Mouse (Mus musculus) neural tube, embryonic 15.5 days (tissue): ENCODE data around the gene Tcstv3. TPM values are rescaled to one million over a fixed set of nuclear protein-coding genes. Genes with fewer than 3 reads are reported as not detected.
"Not testable (repeated sequence)": the region's sequence is repeated elsewhere in the genome, so short reads cannot be mapped to it uniquely, and the experiment has no call there.

Experiments
- ATAC-seq: fragments of 200-750 bp; cut with Nextera tagmentation; 2 replicates; pipeline ENCODE4 v1.8.0; 2017; ENCODE audit warnings: mild to moderate bottlenecking, moderate TSS enrichment, moderate library complexity; ENCODE audit not compliant: low FRiP score
- H3K27ac ChIP-seq: fragments of 300-500 bp; sonication (generic); replicated peaks from 2 replicates; pipeline ENCODE4 v1.5.1; 2015; ENCODE audit warnings: mild to moderate bottlenecking, inconsistent platforms
- H3K27me3 ChIP-seq: fragments of 300-500 bp; sonication (generic); replicated peaks from 2 replicates; pipeline ENCODE4 v1.6.1; 2015; ENCODE audit warnings: inconsistent platforms
- H3K36me3 ChIP-seq: fragments of 300-500 bp; sonication (generic); 2 replicates; pipeline ENCODE4 v1.6.1; 2015; ENCODE audit warnings: inconsistent platforms
- H3K4me1 ChIP-seq: fragments of 300-500 bp; sonication (generic); 2 replicates; pipeline ENCODE4 v1.6.1; 2015; ENCODE audit warnings: inconsistent platforms
- H3K4me2 ChIP-seq: fragments of 300-500 bp; sonication (generic); 2 replicates; pipeline ENCODE4 v1.6.1; 2015; ENCODE audit warnings: inconsistent platforms, mild to moderate bottlenecking, moderate library complexity
- H3K4me3 ChIP-seq: fragments of 300-500 bp; sonication (generic); replicated peaks from 2 replicates; pipeline ENCODE4 v1.5.1; 2015; ENCODE audit warnings: mild to moderate bottlenecking, inconsistent platforms
- H3K9ac ChIP-seq: fragments of 300-500 bp; sonication (generic); replicated peaks from 2 replicates; pipeline ENCODE4 v1.6.1; 2015; ENCODE audit warnings: mild to moderate bottlenecking, inconsistent platforms
- H3K9me3 ChIP-seq: fragments of 300-500 bp; sonication (generic); replicated peaks from 2 replicates; pipeline ENCODE4 v1.6.1; 2016; ENCODE audit warnings: inconsistent platforms
- WGBS: fragments of 180-500 bp; shearing (Covaris S2); methylation state at CpG from one replicate; pipeline ENCODE4 v1.1.7; 2015; ENCODE audit warnings: mixed read lengths; 5-methylcytosine and 5-hydroxymethylcytosine counted together
- polyA plus RNA-seq: library from polyadenylated mRNA; unstranded; fragments of >200 nt; fragmentation: Nextera tagmentation; extraction: Ambion mirVana; gene quantifications from 2 replicates; pipeline ENCODE4 v1.2.1, GENCODE M21; 2015

Gene Tcstv3
- polyA plus RNA-seq, result not detected in 2 replicates

DNA sequence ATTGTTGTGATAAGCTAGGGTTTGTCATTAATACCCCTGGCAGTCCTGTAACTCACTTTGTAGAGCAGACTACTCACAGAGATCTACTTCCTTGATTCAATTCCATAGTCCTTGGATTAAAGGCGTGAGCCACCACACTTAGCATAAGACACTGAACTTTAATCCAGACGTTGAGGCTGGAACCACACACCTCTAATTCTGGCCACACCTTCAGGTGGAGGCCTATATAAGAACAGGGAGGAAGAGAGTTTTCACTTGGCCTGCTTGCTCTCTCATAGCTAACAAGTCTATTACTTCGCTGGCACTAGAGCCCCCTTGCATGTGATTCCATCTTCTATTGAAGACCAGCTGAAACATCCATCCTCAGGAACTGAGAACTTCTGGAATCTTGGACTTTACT, at the start of gene Tcstv3:
Gene Tcstv3 (plus strand): TSS at position 301 of the 400 bp plus-strand sequence.
- not testable (repeated sequence) for H3K27ac ChIP-seq, H3K27me3 ChIP-seq, H3K9me3 ChIP-seq, H3K9ac ChIP-seq, ATAC-seq, H3K4me3 ChIP-seq, H3K4me2 ChIP-seq, H3K36me3 ChIP-seq, H3K4me1 ChIP-seq
- 72% methylated on average over 3 of the region's 3 CpGs for WGBS

DNA sequence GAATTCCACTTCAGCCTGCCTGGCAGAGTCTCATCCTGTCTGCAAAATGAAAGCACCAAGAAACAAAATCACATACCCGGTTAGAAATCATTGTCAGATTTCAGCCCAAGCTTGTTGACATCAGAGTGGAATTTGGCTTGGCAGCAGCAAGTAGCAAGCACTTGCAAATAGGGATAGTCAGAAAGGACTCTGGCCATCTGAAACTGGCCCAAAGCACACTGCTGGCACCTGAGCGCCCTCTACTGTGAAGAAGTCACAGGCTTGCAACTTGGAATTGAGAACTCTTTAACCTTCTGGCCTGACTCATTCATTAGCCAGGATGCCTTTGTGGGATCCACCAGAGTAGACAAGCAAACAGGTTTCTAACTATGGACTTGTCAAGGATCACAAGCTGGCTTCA, 38.8 kb upstream of the Tcstv3 start:
- H3K4me2 ChIP-seq, H3K9me3 ChIP-seq, H3K4me1 ChIP-seq, H3K4me3 ChIP-seq, H3K27me3 ChIP-seq, H3K9ac ChIP-seq, H3K27ac ChIP-seq, H3K36me3 ChIP-seq, ATAC-seq: not testable (repeated sequence)
- 26% methylated on average over 2 of the region's 2 CpGs for WGBS

DNA sequence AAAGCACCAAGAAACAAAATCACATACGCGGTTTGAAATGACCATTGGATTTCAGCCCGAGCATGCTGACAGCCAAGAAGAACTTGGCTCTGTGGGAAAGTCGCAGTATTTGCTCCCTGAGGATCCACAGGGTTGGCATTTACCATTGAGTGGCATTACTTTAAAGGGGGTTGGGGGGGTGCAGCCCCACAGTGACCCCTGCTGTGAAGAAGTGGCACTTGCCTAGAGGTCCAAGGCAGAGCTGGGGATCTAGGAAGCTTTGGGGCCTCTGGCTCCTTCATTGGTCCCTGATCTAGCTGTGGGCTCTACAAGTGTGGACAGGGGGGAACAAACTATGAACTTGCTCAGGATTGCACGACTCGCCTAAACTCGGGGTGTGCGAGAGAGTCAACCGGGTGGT, 37.9 kb upstream of the Tcstv3 start:
- 94% methylated on average over 9 of the region's 9 CpGs for WGBS
- H3K4me2 ChIP-seq, result no peak overlapping the region
- no peaks in the 10 kb centered on the region for H3K27me3 ChIP-seq
- H3K36me3 ChIP-seq, result no peaks in the 10 kb centered on the region
- no peak for ATAC-seq
- H3K4me3 ChIP-seq, result no peak overlapping the region
- H3K27ac ChIP-seq, result no peak overlapping the region
- no peaks in the 10 kb centered on the region for H3K9me3 ChIP-seq
- no peaks in the 10 kb centered on the region for H3K4me1 ChIP-seq
- no peak overlapping the region for H3K9ac ChIP-seq

DNA sequence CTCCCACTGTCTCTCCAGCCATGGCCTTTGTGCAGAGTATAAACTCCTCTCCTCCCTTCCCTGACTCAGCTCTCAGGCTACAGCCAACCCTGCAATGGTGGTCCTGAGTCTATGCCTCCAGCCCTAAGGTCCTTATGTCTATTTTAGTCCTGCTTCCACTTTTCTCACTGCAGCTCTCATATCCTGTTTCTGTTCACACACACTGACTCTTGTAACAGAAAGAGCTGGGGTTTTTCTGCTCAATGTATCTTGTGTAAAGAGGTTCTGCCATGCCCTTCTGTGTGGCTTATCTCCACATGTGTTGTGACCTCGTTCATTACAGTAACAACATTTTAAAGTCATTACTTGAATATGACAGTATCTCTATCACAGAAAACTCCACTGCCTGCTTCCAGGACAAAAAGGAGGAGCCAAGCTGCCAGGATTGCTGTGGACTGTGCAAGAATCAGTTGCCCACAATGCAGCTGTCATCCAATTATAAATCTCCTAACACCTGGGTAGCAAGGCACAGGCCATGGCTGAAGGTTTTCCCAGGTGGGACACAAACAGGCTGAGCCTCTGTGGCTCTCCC, 17.3 kb upstream of the Tcstv3 start:
- Histone ChIP-seq H3K4me2 (no peak overlapping the region), H3K9me3 (0 out of 2 replicates have a peak, but pooled peaks cover 2% of the 10 kb centered on the region), H3K4me3 (no peak overlapping the region)

DNA sequence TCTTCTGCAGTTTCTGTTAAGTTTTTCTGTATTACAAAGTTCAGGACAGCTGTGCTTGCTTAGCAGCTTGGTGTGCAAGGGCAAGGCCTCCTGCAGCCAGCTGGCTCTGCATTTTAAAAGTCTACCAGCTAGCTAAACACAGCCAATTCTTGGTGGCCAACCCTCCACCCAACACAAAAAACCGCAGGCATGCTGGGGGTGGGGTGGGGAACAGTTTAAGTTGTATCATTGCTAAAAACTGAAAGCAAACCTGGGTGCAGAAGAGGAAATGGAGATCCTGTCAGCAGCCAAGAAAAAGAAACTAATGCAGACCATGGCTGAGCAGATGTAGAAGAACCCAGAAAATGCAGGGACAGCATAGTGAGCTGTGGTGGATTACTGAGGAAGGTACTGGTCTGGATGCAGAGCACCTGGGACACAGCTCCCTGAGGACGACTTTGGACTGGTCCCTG, 16.7 kb upstream of the Tcstv3 start, which contains the start of gene BC147527:
Gene BC147527 (plus strand): TSS at position 402 of the 452 bp plus-strand sequence.
- H3K4me1 ChIP-seq, result no peaks in the 10 kb centered on the region
- no peaks in the 10 kb centered on the region for H3K27me3 ChIP-seq
- H3K36me3 ChIP-seq, result no peaks in the 10 kb centered on the region
- ATAC-seq, result no peak
- no peak within 1 kb of the TSS for H3K27ac ChIP-seq
- H3K4me3 ChIP-seq, result no peak within 1 kb of the TSS
- no peak within 1 kb of the TSS for H3K4me2 ChIP-seq
- H3K9me3 ChIP-seq, result 0 out of 2 replicates have a peak, but pooled peaks cover 2% of the 10 kb centered on the region
- 62% methylated on average over 2 of the region's 2 CpGs for WGBS
- no peak within 1 kb of the TSS for H3K9ac ChIP-seq

More for the DNA sequence above, 17.3 kb upstream of the Tcstv3 start:
- no peaks in the 10 kb centered on the region for H3K36me3 ChIP-seq
- H3K9ac ChIP-seq, result no peak overlapping the region
- 82% methylated on average over 1 of the region's 1 CpGs for WGBS
- H3K27me3 ChIP-seq, result no peaks in the 10 kb centered on the region
- no peak overlapping the region for H3K27ac ChIP-seq
- H3K4me1 ChIP-seq, result no peaks in the 10 kb centered on the region
- no peak for ATAC-seq

DNA sequence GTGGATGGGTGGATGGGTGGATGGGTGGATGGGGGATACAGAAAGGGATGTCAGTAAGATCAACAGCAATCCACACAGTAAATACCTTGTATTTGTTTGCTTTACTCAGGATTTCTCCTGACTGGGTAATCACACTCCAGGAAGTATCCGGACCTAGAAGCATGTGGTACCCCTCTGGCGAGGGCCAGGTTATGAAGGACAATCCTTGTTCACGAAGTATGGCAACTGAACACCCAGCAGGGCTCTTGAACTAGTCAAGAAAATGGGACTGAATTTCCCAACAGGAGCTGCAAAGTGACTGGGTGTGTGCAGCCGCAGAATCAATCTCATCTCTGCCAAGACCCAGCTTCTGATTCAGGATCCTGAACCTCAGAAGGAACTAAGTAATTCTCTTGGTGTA, 15.8 kb upstream of the Tcstv3 start:
- Histone ChIP-seq H3K27me3 (no peaks in the 10 kb centered on the region), H3K4me1 (no peaks in the 10 kb centered on the region)
- ATAC-seq, result no peak

DNA sequence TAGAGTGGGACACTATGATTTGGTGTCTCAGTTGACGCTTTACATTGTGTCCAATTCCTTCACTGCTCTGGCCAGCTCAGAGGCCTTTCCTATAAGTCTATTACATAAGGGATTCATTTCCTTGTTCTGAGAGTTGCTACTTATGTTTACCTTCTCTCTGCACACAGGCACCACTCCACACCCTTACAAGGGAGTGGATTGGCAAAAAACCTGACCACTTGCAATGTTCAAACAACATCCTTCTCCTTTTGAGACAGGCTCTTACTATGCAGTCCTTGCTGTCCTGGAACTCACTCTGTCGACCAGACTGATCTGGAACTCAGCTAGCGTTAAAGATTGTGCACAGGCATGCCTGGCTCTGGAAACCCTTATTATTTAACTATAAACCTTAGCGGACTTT, 5.9 kb upstream of the Tcstv3 start:
- Histone ChIP-seq H3K4me1 (no peaks in the 10 kb centered on the region), H3K9ac (no peak overlapping the region), H3K4me3 (no peak overlapping the region), H3K36me3 (no peaks in the 10 kb centered on the region), H3K4me2 (no peak overlapping the region), H3K27me3 (no peaks in the 10 kb centered on the region), H3K9me3 (no peaks in the 10 kb centered on the region), H3K27ac (no peak overlapping the region)
- no peak for ATAC-seq
- WGBS, result 84% methylated on average over 4 of the region's 4 CpGs

More for the DNA sequence above, 15.8 kb upstream of the Tcstv3 start:
- Histone ChIP-seq H3K4me2 (no peak overlapping the region), H3K36me3 (no peaks in the 10 kb centered on the region), H3K9ac (no peak overlapping the region), H3K4me3 (no peak overlapping the region), H3K27ac (no peak overlapping the region), H3K9me3 (0 out of 2 replicates have a peak, but pooled peaks cover 2% of the 10 kb centered on the region)
- WGBS, result 83% methylated on average over 4 of the region's 4 CpGs

DNA sequence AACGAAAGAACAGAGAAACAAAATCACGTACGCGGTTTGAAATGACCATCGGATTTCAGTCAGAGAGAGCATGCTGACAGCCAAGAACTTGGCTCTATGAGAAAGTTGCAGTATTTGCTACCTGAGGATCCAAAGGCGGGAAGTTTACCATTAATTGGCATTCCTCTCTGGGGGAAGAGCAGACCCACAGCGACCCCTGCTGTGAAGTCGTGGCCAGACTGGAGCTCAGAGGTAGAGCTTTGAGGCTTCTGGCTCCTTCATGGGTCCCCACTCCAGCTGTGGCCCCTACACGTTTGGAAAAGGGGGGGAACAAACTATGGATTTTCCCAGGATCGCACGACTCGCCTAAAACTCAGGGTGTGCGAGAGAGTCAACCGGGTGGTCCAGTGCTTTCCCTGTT, 3.1 kb upstream of the Tcstv3 start:
- 49% methylated on average over 14 of the region's 14 CpGs for WGBS
- Histone ChIP-seq H3K27me3 (no peaks in the 10 kb centered on the region), H3K4me1 (no peaks in the 10 kb centered on the region), H3K36me3 (no peaks in the 10 kb centered on the region), H3K27ac (no peak overlapping the region), H3K9ac (no peak overlapping the region), H3K9me3 (no peaks in the 10 kb centered on the region), H3K4me2 (no peak overlapping the region), H3K4me3 (no peak overlapping the region)
- ATAC-seq, result no peak

DNA sequence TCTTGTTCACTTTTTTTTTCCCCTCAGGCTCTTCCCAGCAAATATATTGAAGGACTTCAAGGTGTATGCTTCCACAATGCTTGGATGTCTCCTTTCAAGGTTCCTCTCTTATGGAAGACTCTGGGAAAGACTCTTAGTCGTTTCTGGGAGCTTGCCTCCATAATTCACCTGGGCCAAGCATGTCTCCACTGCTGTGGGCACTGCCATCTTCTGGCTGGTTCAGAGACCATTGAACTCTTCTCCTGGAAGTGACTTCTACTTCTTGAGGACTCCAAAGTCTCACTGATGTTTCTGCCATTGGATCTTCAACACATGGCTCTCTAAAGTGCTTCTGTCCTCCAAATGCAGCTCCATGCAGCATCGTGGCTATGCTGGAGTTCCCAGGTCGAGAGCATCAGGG, 3.5 kb downstream of the Tcstv3 start:
- H3K27ac ChIP-seq, result no peak overlapping the region
- no peak overlapping the region for H3K4me2 ChIP-seq
- H3K9me3 ChIP-seq, result no peaks in the 10 kb centered on the region
- no peak for ATAC-seq
- no peak overlapping the region for H3K4me3 ChIP-seq
- 73% methylated on average over 3 of the region's 3 CpGs for WGBS
- H3K27me3 ChIP-seq, result no peaks in the 10 kb centered on the region
- H3K36me3 ChIP-seq, result no peaks in the 10 kb centered on the region
- no peak overlapping the region for H3K9ac ChIP-seq
- no peaks in the 10 kb centered on the region for H3K4me1 ChIP-seq

DNA sequence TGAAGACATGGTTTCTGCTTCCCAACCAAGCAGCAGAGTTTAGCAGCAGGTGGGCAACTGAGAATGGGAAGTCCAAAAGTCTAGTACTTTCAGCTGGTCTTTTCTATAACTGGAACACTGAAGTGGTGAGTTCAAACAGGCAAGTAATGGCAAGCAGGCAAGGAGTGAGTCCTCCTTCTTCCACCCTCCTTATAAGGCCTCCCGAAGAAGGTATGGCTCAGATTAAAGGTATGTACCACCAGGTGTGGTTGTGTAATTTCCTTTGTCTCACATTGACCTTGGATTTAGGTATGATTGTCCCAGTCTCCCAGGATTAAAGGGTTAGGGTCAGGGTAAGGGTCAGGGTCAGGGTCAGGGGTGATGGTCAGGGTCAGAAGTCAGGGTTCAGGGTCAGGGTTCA, 4.0 kb downstream of the Tcstv3 start:
- H3K27me3 ChIP-seq, result no peaks in the 10 kb centered on the region
- 92% methylated on average over 1 of the region's 1 CpGs for WGBS
- no peaks in the 10 kb centered on the region for H3K36me3 ChIP-seq
- H3K4me2 ChIP-seq, result no peak overlapping the region
- H3K9me3 ChIP-seq, result no peaks in the 10 kb centered on the region
- no peak overlapping the region for H3K27ac ChIP-seq
- no peaks in the 10 kb centered on the region for H3K4me1 ChIP-seq
- ATAC-seq, result no peak
- H3K9ac ChIP-seq, result no peak overlapping the region
- H3K4me3 ChIP-seq, result no peak overlapping the region
